In the genomic region with DNA sequence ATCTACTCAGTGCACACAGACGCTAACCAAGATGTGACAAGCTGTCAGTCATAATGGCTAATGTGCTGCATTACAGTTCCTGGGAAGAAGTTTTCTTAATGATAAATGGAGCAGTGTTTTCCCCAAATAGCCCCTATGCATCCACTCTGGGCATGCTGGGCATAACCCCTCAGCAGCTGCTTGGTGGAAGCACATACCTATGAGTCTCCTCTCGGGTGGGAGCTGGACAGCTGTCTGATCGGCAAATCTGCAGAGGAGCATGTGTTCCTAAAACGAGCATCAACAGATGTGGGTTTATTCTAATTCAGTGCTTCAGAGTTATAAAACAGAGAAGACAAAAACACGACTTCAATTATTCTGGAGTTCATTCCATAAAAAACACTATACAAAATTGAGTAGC, we compare ENCODE assay signal across 27 mouse cellular contexts. TPM values are rescaled to one million over a fixed set of nuclear protein-coding genes. Genes with fewer than 3 reads are reported as not detected.
DNase-seq lines count a peak whose midpoint lies in the region; ATAC-seq and TF ChIP-seq lines count a peak whose summit lies in the region.
"Had no signal": no experiment of that assay in that cellular context is flagged by ENCODE, and none has a peak within 500 bp of the region (broad histone marks: within the 10 kb centered on the region; RNA-seq: fewer than 3 reads in every experiment).

No protein-coding gene starts in this region.

- H3K9ac ChIP-seq in liver, postnatal 0 days (replicated peaks): no peak overlapping the region
- H3K9ac ChIP-seq in hindbrain, postnatal 0 days (replicated peaks; ENCODE audit: low read length): no peak overlapping the region
- H3K9ac ChIP-seq: embryonic facial prominence, embryonic 13.5 days; forebrain, postnatal 0 days; heart, embryonic 13.5 days; hindbrain, embryonic 14.5 days had no signal

- no peaks in the 10 kb centered on the region for H3K9me3 ChIP-seq in liver, postnatal 0 days (ENCODE audit: low read length)
- no peaks in the 10 kb centered on the region for H3K9me3 ChIP-seq in hindbrain, postnatal 0 days (ENCODE audit: low read length)
- H3K9me3 ChIP-seq: embryonic facial prominence, embryonic 13.5 days; forebrain, embryonic 10.5 days; heart, embryonic 10.5 days; heart, embryonic 13.5 days had no signal

- H3K27me3 ChIP-seq in liver, postnatal 0 days (ENCODE audit: insufficient read depth, low read length): no peaks in the 10 kb centered on the region
- H3K27me3 ChIP-seq in hindbrain, postnatal 0 days (ENCODE audit: insufficient read depth, low read length): no peaks in the 10 kb centered on the region
- H3K27me3 ChIP-seq: embryonic facial prominence, embryonic 13.5 days; heart, embryonic 13.5 days; Patski had no signal

- ATAC-seq in liver, postnatal 0 days: no peak
- ATAC-seq in hindbrain, postnatal 0 days: no peak
- ATAC-seq: forebrain, embryonic 14.5 days; forebrain, postnatal 0 days; Patski had no signal

- no peak overlapping the region for H3K27ac ChIP-seq in liver, postnatal 0 days (ENCODE audit: low read depth)
- no peak overlapping the region for H3K27ac ChIP-seq in hindbrain, postnatal 0 days
- H3K27ac ChIP-seq: embryonic facial prominence, embryonic 13.5 days; forebrain, embryonic 10.5 days; heart, adult 2 months; heart, embryonic 10.5 days; heart, embryonic 13.5 days; hindbrain, embryonic 14.5 days had no signal

- H3K4me2 ChIP-seq in liver, postnatal 0 days (ENCODE audit: low read depth, low read length): no peak overlapping the region
- H3K4me2 ChIP-seq in hindbrain, postnatal 0 days (ENCODE audit: low read depth, low read length): no peak overlapping the region
- H3K4me2 ChIP-seq: embryonic facial prominence, embryonic 13.5 days; heart, embryonic 13.5 days; hindbrain, embryonic 14.5 days had no signal

- no peak for TF ChIP-seq CTCF in liver, postnatal 0 days (IDR thresholded peaks at IDR 0.05; ENCODE audit: low read depth)
- TF ChIP-seq CTCF in hindbrain, postnatal 0 days (IDR thresholded peaks at IDR 0.05; ENCODE audit: low read depth): no peak

- no peaks in the 10 kb centered on the region for H3K4me1 ChIP-seq in liver, postnatal 0 days (ENCODE audit: insufficient read depth)
- H3K4me1 ChIP-seq in hindbrain, postnatal 0 days (ENCODE audit: insufficient read depth, low read length): no peaks in the 10 kb centered on the region
- H3K4me1 ChIP-seq: forebrain, embryonic 10.5 days had no signal

- DNase-seq in layer of hippocampus, adult 11-12 months (ENCODE audit: low spot score): peak; percentile 4
- no peak for DNase-seq in layer of hippocampus, adult 9-10 months (ENCODE audit: low spot score)
- peak; percentile 7 for DNase-seq in layer of hippocampus, adult 9-11 months
- peak; percentile 6 to 11 for DNase-seq in layer of hippocampus, postnatal 36 days
- DNase-seq in liver, postnatal 0 days: no peak
- no peak for DNase-seq in hindbrain, postnatal 0 days (ENCODE audit: low spot score)
- DNase-seq: adrenal gland, postnatal 10 days; adrenal gland, postnatal 36 days; cerebellum, adult 11 months; cerebellum, adult 2 months; cerebellum, adult 9-11 months; cerebellum, postnatal 25 days; forebrain, postnatal 0 days; gastrocnemius, postnatal 10 days; gastrocnemius, postnatal 36 days; heart, adult 2 months; heart, postnatal 14 days; heart, postnatal 4 days had no signal

- 82% methylated on average over 5 of the region's 5 CpGs for WGBS in liver, postnatal 0 days (ENCODE audit: insufficient replicate concordance)
- WGBS in hindbrain, postnatal 0 days: 79% methylated on average over 5 of the region's 5 CpGs

- TF ChIP-seq EP300 in liver, postnatal 0 days (IDR thresholded peaks at IDR 0.05; ENCODE audit: low read depth): no peak

- H3K36me3 ChIP-seq in liver, postnatal 0 days (replicated peaks; ENCODE audit: insufficient read depth, low read length): peaks cover under 1% of the 10 kb centered on the region
- H3K36me3 ChIP-seq in hindbrain, postnatal 0 days (ENCODE audit: insufficient read depth, low read length): no peaks in the 10 kb centered on the region; the same call in 1 of the 2 replicates

- no peak overlapping the region for H3K4me3 ChIP-seq in liver, postnatal 0 days (ENCODE audit: low read depth, low read length)
- H3K4me3 ChIP-seq in hindbrain, postnatal 0 days (ENCODE audit: low read length): no peak overlapping the region
- H3K4me3 ChIP-seq: embryonic facial prominence, embryonic 13.5 days; forebrain, embryonic 10.5 days; heart, adult 2 months; heart, embryonic 10.5 days; heart, embryonic 13.5 days had no signal

RNA-seq across cellular contexts. Expression of gene Npnt, which starts 36.1 kb away (rescaled TPM):
- total RNA-seq in layer of hippocampus, postnatal 36 days (2021): 10 to 100 TPM; 14.3 to 19.8 TPM
- 8.4 and 10.4 TPM in 2 replicates for polyA plus RNA-seq in liver, postnatal 0 days (2015; fragmentation: Nextera tagmentation; extraction: Ambion mirVana)
- total RNA-seq in hindbrain, postnatal 0 days (2014; rRNA removed): 12.6 and 12.8 TPM in 2 replicates
- 20.6 and 22.9 TPM in 2 replicates for polyA plus RNA-seq in hindbrain, postnatal 0 days (2015; fragmentation: Nextera tagmentation; extraction: Ambion mirVana)
- total RNA-seq: common myeloid progenitor, adult 5-6 weeks; granulocyte monocyte progenitor cell, adult 5-6 weeks had no signal

Comparison
In these comparisons a context has a peak if more than half of its experiments do, and no peak if none do; other contexts are left out.
1. DNase-seq: peak in layer of hippocampus, adult 11-12 months (single experiment), layer of hippocampus, adult 9-11 months (single experiment) and layer of hippocampus, postnatal 36 days (2 of 2); none in layer of hippocampus, adult 9-10 months (single experiment), liver, postnatal 0 days (single experiment) and hindbrain, postnatal 0 days (single experiment).